Mouse (Mus musculus) stomach, postnatal 0 days (tissue): ENCODE measurements around the gene Creb5.

Experiments used
- CTCF ChIP-seq: IDR thresholded peaks from 2 replicates; pipeline ENCODE4 v1.5.1; 2016; ENCODE audit warnings: antibody characterized with exemption, low read depth, mild to moderate bottlenecking, moderate library complexity
- EP300 ChIP-seq: optimal IDR thresholded peaks from 2 replicates; pipeline ENCODE3; 2016; ENCODE audit warnings: antibody characterized with exemption

- TF ChIP-seq CTCF, result no peak
- no peak for TF ChIP-seq EP300
Observed at GRCm38 (mm10) chr6:53493864-53494263, 206.8 kb downstream of the Creb5 start.
